Mouse (Mus musculus) activated CD4-positive, CD25-positive, alpha-beta regulatory T cell, adult 9 weeks (primary cell): ENCODE results near the gene Lypd9. TPM values are rescaled to one million over a fixed set of nuclear protein-coding genes. Genes with fewer than 3 reads are reported as not detected.

Experiments
- polyA plus RNA-seq: library from polyadenylated mRNA; unstranded; fragments of 100-300 nt; shearing (Covaris generic); gene quantifications from one replicate; pipeline ENCODE4 v1.2.1, GENCODE M21; 2017

The Lypd9 gene
- not detected for polyA plus RNA-seq

GRCm38 (mm10) chr11:58452759-58453158, at the start of gene Lypd9:
Gene Lypd9, minus strand, starts transcription at chr11:58452923.

GRCm38 (mm10) chr11:58502472-58502871, 49.7 kb upstream of the Lypd9 start, which contains the start of gene Olfr331:
Gene Olfr331, minus strand, starts transcription at chr11:58502572.

DNA sequence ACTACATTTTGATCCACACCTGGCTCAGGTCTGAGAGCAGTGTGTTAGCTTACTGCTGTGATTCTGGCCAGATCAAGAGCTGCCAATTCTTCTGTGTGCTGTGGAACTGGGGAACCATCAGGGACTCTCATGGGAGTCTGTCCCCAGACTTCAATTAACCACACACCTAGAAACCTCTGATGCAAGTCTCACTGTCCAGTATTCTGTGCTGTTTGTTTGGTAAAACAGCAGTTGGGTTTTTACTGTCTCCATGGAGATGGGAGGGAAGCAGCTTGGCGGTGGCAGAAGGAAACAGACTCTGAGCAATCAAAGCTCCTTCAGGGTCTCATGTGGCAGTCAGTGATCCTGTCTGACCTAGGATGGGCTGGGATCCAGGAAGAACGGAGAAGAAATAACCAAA, 39.7 kb upstream of the Lypd9 start, which contains the start of gene Olfr332:
TSS of gene Olfr332 (minus strand) at position 101 of the 400 bp plus-strand sequence.

DNA sequence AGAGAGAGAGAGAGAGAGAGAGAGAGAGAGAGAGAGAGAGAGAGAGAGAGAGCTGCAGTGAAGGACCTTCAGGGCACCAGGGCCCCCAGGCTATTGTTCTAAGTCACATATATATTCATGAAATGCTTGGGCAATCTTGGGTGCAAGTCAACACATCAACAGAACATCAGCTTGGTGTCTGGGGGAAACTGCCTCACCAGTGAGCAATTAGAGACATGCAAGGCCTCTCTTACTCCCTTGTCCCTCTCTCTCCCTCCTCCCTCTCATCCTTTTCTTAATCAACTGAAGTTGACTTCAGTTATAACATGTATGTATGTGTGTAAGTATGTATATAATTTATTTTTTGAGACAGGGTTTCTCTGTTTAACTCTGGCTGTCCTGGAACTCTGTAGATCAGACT, 9.4 kb upstream of the Lypd9 start, which contains the start of gene Olfr30:
TSS of gene Olfr30 (minus strand) at position 101 of the 400 bp plus-strand sequence.

GRCm38 (mm10) chr11:58432259-58432658, 20.5 kb downstream of the Lypd9 start, which contains the start of gene Gm12253:
Gene Gm12253, plus strand, starts transcription at chr11:58432559.

DNA sequence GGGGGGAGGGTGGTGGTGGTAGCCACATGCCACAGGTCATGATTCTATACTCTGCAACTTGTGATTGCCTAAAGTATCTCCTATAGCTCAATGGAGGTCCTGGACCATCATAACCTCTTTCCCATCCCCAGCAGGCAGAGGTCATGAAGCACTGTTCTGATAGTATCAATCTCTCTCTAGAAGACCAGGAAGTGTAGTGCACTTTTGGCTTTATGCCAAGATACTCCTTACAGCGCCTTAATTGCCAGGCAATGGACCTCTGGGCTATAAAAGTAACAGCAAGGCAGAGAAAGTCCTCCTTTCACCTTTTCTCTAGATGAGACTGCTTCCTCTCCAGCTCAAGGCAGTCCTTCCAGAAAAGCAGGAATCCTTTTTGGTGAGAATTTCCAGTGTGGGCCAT, 31.9 kb downstream of the Lypd9 start, which contains the start of gene 1810065E05Rik:
TSS of gene 1810065E05Rik (plus strand) at position 297 of the 400 bp plus-strand sequence.

Other genes with a start within 250 kb of the Lypd9 start
- gene 4930438A08Rik, start 178.1 kb downstream of the Lypd9 start, polyA plus RNA-seq = not detected
- 22.4 TPM for gene Zfp692, start 145.9 kb downstream of the Lypd9 start, polyA plus RNA-seq
- gene Zfp672, start 122.6 kb downstream of the Lypd9 start, polyA plus RNA-seq = 43.6 TPM
- gene Sh3bp5l, start 122.2 kb downstream of the Lypd9 start, polyA plus RNA-seq = 27.3 TPM
- gene Lypd8, start 73.9 kb downstream of the Lypd9 start, polyA plus RNA-seq = not detected
- gene 1810065E05Rik, start 31.8 kb downstream of the Lypd9 start, polyA plus RNA-seq = not detected
- not detected for gene Gm12253, start 20.4 kb downstream of the Lypd9 start, polyA plus RNA-seq
- not detected for gene Olfr30, start 9.3 kb upstream of the Lypd9 start, polyA plus RNA-seq
- gene Olfr332, start 39.6 kb upstream of the Lypd9 start, polyA plus RNA-seq = 0.07 TPM
- not detected for gene Olfr331, start 49.6 kb upstream of the Lypd9 start, polyA plus RNA-seq
- gene Olfr330, start 81.9 kb upstream of the Lypd9 start, polyA plus RNA-seq = not detected
- not detected for gene Olfr329-ps, start 93.5 kb upstream of the Lypd9 start, polyA plus RNA-seq
- not detected for gene Olfr328, start 102.7 kb upstream of the Lypd9 start, polyA plus RNA-seq
- gene Olfr224, start 117.6 kb upstream of the Lypd9 start, polyA plus RNA-seq = not detected
- gene Olfr325, start 124.8 kb upstream of the Lypd9 start, polyA plus RNA-seq = not detected
- gene Olfr324, start 142.2 kb upstream of the Lypd9 start, polyA plus RNA-seq = not detected
- not detected for gene 2210407C18Rik, start 163.2 kb upstream of the Lypd9 start, polyA plus RNA-seq
- not detected for gene Olfr323, start 177.6 kb upstream of the Lypd9 start, polyA plus RNA-seq
- gene Trim58, start 187.5 kb upstream of the Lypd9 start, polyA plus RNA-seq = not detected
- gene Olfr322, start 205.9 kb upstream of the Lypd9 start, polyA plus RNA-seq = not detected
- not detected for gene Olfr320, start 228.2 kb upstream of the Lypd9 start, polyA plus RNA-seq
- not detected for gene Olfr319, start 246.2 kb upstream of the Lypd9 start, polyA plus RNA-seq